Mouse (Mus musculus): ENCODE results near the gene Pabpc4.
"Not testable (repeated sequence)": the region's sequence is repeated elsewhere in the genome, so short reads cannot be mapped to it uniquely, and the experiment has no call there.

Gene Pabpc4

DNA sequence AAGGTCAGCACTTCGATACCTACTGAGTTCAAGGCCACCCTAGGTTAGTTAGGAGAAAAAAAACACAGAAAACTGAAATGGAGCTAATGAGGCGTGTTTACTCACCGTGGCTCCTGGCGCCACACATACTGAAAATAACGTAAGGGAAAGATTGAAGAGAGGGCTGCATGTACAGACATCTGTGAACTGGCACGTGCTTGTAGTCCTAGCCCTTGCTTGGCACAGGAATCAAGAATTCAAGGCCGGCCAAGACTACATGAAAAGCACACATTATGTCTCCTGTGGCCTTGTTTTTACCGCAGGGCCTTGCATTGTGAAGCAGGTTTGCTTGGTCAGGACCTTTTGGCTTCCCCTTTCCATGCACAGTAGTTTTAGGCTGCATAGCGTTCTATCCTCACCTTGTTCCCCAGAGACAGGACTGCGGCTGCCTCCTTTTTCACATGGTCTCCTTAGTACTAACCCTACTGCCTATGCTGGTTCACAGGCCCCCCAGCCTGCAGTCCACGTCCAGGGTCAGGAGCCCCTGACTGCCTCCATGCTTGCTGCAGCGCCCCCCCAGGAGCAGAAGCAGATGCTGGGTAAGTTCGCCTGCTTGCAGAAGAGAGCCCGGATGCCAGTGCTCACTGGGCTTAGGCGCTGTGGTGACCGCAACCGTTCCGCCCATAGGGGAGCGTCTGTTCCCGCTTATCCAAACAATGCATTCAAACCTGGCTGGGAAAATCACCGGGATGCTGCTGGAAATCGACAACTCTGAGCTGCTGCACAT lies 35.2 kb downstream of the Pabpc4 start:
- no peak for DNase-seq (ENCODE audit: low read depth, low spot score)

- DNase-seq (ENCODE audit: low read depth, low spot score): no peak
Measured at GRCm38 (mm10) chr4:123298226-123298625, 36.1 kb downstream of the Pabpc4 start.

- DNase-seq (ENCODE audit: low read depth, low spot score): no peak
Measured at GRCm38 (mm10) chr4:123298980-123299670, 37.0 kb downstream of the Pabpc4 start.

GRCm38 (mm10) chr4:123305789-123306188 lies 43.6 kb downstream of the Pabpc4 start:
- DNase-seq (ENCODE audit: low read depth, low spot score): no peak

GRCm38 (mm10) chr4:123306999-123307398 lies 44.8 kb downstream of the Pabpc4 start:
- no peak for DNase-seq (ENCODE audit: low read depth, low spot score)

- DNase-seq (ENCODE audit: low read depth, low spot score): no peak
Measured at GRCm38 (mm10) chr4:123308292-123308691, 46.1 kb downstream of the Pabpc4 start.

DNA sequence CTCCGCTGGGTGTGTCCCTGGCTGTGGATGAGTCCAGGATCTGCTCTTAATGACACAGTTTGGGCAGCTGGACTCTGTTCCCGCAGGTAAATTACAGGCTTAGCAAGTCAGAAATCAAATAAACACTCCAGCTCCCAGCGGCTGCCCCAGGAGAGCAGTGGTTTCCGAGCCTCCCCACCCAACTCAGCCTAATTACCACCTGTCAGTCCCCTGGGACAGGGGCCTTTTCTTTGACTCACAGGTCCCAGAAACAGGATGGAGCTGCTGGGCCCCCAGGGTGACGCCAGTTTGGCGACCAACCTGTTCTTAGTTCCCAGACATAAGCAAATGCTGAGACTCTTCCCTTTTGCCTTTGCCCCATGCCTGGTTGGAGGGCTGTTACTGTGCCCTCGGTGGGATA lies 49.7 kb downstream of the Pabpc4 start:
- DNase-seq (ENCODE audit: low read depth, low spot score): no peak

DNA sequence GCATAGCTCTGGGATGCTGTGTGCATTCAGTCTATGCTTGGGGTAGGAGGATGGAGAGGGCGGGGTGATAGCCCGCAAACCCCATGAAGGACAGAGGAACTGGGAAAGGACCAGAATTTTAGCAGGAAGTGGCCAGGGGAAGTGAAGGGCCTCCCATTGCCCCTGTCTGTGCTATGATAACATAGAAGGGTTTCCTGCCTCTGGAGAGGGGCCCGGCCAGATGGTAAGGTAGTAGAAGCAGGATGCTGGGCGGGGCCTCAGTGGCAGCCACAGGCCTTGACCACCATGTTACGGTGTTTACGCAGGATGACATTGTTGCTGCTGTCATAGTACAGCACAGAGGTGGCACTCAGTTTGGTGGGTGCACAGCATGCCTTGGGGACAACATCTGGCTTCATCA lies 50.9 kb downstream of the Pabpc4 start:
- no peak for DNase-seq (ENCODE audit: low read depth, low spot score)

DNA sequence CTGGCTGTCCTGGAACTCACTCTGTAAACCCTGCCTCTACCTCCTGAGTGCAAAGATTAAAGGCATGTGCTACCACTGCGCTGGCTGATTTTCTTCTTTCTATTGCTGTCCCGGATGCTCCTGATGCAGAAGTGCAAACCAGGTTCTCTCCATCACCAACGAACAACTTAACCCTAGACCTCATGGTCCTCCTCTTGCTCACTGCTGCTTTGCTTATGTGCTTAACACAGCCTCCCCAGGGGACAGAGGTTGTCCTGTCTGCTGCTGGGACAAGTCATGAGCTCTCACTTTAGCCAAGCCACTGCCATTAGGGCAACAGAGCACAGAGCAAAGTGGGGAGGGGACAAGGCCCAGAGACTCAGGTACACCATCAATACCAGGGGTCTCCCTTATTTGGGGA lies 52.3 kb downstream of the Pabpc4 start:
- DNase-seq (ENCODE audit: low read depth, low spot score): no peak

DNA sequence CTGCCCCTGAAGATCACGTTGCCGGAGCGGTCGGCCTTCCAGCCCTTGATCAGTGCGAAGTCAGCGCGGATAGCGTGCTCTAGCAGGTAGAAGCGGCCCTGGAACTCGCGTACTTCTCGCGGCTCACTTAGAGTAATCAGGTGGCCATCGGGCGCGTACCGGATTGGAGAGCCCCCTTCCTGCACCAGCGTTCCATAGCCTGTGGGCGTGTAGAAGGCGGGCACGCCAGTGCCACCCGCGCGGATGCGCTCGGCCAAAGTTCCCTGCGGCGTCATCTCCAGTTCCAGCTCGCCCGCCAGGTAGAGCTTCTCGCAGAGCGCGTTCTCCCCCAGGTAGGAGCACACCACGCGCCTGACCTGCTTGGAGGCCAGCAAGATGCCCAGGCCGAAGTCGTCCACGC lies 60.8 kb downstream of the Pabpc4 start:
- DNase-seq (ENCODE audit: low read depth, low spot score): not testable (repeated sequence)

GRCm38 (mm10) chr4:123323534-123323933 lies 61.4 kb downstream of the Pabpc4 start, which contains the start of gene Oxct2a:
TSS of gene Oxct2a (minus strand) at chr4:123323634.
- no peak for DNase-seq (ENCODE audit: low read depth, low spot score)

- no peak for DNase-seq (ENCODE audit: low read depth, low spot score)
Measured at GRCm38 (mm10) chr4:123326087-123326486, 63.9 kb downstream of the Pabpc4 start.

- no peak for DNase-seq (ENCODE audit: low read depth, low spot score)
Measured at GRCm38 (mm10) chr4:123327630-123328029, 65.5 kb downstream of the Pabpc4 start.

DNA sequence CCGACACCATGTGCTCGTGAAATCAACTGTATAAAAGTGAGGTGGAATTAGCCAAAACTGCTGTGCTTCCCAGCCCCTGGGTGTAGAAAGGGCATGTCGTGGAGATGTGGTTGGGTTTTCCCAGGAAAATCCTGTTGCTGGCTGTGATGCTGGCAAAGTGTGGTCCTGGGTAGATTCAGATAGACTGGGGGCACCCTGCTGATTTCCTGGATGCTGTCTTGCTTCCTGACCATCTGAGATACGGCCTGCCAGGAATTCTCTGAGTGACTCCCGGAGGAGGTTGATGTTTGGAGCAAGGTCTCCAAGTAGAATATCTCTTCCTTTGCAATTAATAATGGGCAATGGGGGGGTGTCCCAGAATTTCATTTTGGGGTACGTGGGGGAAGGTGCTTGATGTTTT lies 66.8 kb downstream of the Pabpc4 start:
- no peak for DNase-seq (ENCODE audit: low read depth, low spot score)

DNA sequence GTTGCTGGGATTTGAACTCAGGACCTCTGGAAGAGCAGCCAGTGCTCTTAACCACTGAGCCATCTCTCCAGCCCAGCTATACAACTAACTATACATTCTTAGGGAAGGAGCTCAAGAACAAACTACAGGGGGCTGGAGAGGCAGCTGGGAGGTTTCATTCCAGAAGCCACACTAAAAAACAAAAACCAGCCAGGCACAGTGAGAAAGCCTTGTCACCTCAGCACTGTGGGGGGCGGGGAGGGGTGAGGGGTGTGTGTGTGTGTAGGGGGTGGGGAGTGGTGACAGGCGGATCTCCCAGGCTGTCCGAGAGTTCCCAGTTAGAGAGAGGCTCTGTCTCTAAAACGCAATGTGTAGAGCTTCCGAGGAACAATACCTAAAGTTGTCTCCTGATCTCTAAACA lies 69.2 kb downstream of the Pabpc4 start:
- DNase-seq (ENCODE audit: low read depth, low spot score): no peak

- DNase-seq (ENCODE audit: low read depth, low spot score): not testable (repeated sequence)
Measured at GRCm38 (mm10) chr4:123331961-123332360, 69.8 kb downstream of the Pabpc4 start.

- DNase-seq (ENCODE audit: low read depth, low spot score): no peak
Measured at GRCm38 (mm10) chr4:123333151-123333550, 71.0 kb downstream of the Pabpc4 start.

DNA sequence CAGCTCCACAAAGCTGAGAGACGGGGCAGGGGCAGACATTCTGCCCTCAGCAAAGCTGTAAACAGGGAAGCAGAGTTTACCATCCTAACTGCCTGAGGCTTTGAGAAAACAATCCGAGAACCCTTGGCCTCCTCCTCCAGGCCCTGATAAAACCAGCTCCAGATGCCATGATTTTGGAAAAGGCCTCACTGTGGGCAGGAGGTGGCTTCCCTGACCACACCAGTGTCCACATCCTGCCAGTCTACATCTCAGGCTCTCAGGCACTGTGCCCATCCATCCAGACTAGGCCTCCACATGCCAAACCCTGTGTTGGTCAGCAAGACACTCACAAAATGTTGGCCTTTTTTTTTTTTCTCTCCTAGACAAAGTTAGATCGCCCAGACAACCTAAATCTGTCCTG lies 72.0 kb downstream of the Pabpc4 start:
- no peak for DNase-seq (ENCODE audit: low read depth, low spot score)

GRCm38 (mm10) chr4:123335244-123335643 lies 73.1 kb downstream of the Pabpc4 start:
- DNase-seq (ENCODE audit: low read depth, low spot score): not testable (repeated sequence)

DNA sequence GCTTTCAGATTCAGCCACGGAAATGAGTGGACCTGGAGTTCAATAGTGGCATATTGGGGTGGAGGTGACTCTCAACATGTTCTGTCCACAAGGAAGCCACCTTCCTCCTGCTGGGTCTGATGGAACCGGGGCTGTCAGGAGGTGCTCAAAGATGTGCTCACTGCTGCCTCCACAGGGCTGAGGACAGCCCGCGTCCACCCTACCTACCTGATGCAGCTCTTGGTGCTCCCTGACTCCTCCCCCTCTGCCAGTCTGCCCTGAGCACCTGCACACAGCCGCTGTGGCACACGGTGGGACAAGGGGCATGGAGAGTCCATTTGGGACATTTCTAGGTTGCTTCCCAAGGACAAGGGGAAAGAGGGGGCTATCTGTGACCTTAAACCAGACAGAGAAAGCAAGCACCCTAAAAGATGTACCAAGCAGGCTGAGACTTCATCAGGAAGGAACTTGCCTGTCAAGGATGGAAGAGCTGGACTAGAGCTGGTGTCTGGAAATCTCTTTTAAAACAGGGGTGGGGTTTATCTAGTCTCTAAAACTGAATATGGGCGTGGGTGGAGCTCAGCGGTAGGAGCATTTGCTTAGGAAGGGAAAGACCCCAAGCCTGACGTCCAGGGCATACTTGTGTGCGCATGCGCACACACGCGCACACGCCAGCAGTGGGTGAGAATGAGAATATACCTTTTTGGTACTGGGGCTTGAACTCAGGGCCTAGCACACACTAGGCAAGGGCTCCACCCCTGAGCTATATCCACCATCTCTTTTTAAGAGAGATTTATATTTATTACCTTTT lies 73.8 kb downstream of the Pabpc4 start:
- DNase-seq (ENCODE audit: low read depth, low spot score): no peak

DNA sequence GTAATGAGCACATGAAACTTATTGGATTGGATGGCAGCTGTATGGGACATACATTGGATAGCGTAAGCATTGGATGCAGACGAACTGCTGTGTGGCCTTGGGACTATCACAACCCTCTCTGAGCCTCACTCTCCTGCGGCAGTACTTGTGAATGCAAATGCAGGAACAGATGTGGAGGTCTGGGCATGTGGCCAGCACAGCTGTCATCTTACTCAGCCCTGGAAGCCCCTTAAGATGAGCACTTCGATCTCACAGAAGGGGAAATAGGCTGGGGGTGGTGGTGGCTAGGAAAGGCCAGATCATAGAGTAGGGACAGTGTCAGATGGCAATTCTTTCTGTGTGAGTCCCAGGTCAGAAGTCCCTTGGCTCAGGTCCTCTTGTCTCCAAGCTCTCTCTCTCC lies 75.5 kb downstream of the Pabpc4 start:
- DNase-seq (ENCODE audit: low read depth, low spot score): no peak

- DNase-seq (ENCODE audit: low read depth, low spot score): no peak
Measured at GRCm38 (mm10) chr4:123340232-123340631, 78.1 kb downstream of the Pabpc4 start.
